Mouse (Mus musculus) c-Kit-negative CD71-positive TER-119-positive erythroid progenitor cells, embryonic 14.5 days (primary cell): ENCODE data around the gene Ptdss2.

Experiments used
- DNase-seq: peaks from one replicate; pipeline ENCODE4 v3.0.0-alpha.2; 2013; ENCODE audit warnings: low read depth, low spot score

Ptdss2 gene

GRCm38 (mm10) chr7:141173323-141173850 lies 51.2 kb downstream of the Ptdss2 start:
- DNase-seq, result no peak

- DNase-seq, result no peak
Measured at GRCm38 (mm10) chr7:141175068-141175467, 52.9 kb downstream of the Ptdss2 start.

GRCm38 (mm10) chr7:141176173-141176572 lies 54.0 kb downstream of the Ptdss2 start:
- DNase-seq, result peak; percentile 84

GRCm38 (mm10) chr7:141188194-141188593 lies 66.0 kb downstream of the Ptdss2 start:
- DNase-seq, result no peak

GRCm38 (mm10) chr7:141188733-141189132 lies 66.6 kb downstream of the Ptdss2 start:
- no peak for DNase-seq

GRCm38 (mm10) chr7:141190220-141190619 lies 68.0 kb downstream of the Ptdss2 start:
- no peak for DNase-seq

GRCm38 (mm10) chr7:141191036-141191435 lies 68.9 kb downstream of the Ptdss2 start:
- DNase-seq, result no peak

- no peak for DNase-seq
Measured at GRCm38 (mm10) chr7:141191796-141192685, 69.9 kb downstream of the Ptdss2 start.

GRCm38 (mm10) chr7:141192776-141193347 lies 70.7 kb downstream of the Ptdss2 start:
- DNase-seq, result no peak

GRCm38 (mm10) chr7:141193348-141193856 lies 71.2 kb downstream of the Ptdss2 start:
- no peak for DNase-seq

GRCm38 (mm10) chr7:141193948-141194347 lies 71.8 kb downstream of the Ptdss2 start, which contains the start of the genes Hras and Lrrc56:
TSS of gene Hras (minus strand) at chr7:141194005.
TSS of gene Lrrc56 (plus strand) at chr7:141194157.
- DNase-seq, result peak; percentile 95

- no peak for DNase-seq
Measured at GRCm38 (mm10) chr7:141194409-141194808, 72.2 kb downstream of the Ptdss2 start.

GRCm38 (mm10) chr7:141194830-141195229 lies 72.6 kb downstream of the Ptdss2 start:
- DNase-seq, result peak; percentile 84

- no peak for DNase-seq
Measured at GRCm38 (mm10) chr7:141195754-141196153, 73.6 kb downstream of the Ptdss2 start.

- no peak for DNase-seq
Measured at GRCm38 (mm10) chr7:141196619-141197282, 74.6 kb downstream of the Ptdss2 start.

GRCm38 (mm10) chr7:141198121-141198520 lies 75.9 kb downstream of the Ptdss2 start:
- DNase-seq, result no peak

- DNase-seq, result no peak
Measured at GRCm38 (mm10) chr7:141204546-141204945, 82.4 kb downstream of the Ptdss2 start.

- DNase-seq, result no peak
Measured at GRCm38 (mm10) chr7:141205504-141205903, 83.3 kb downstream of the Ptdss2 start.

GRCm38 (mm10) chr7:141206182-141206937 lies 84.2 kb downstream of the Ptdss2 start:
- DNase-seq, result no peak
